In genomic region chr8:105438865-105439264, GRCm38 (mm10) we compare ENCODE assay signal across 9 mouse cellular contexts. TPM values are rescaled to one million over a fixed set of nuclear protein-coding genes. Genes with fewer than 3 reads are reported as not detected.
DNase-seq lines count a peak whose midpoint lies in the region; ATAC-seq lines count a peak whose summit lies in the region.
"Had no signal": no experiment of that assay in that cellular context is flagged by ENCODE, and none has a peak within 500 bp of the region (broad histone marks: within the 10 kb centered on the region; RNA-seq: fewer than 3 reads in every experiment).

No protein-coding gene starts in this region.

- intact Hi-C loops in left cerebral cortex, postnatal 36 days (cut with DNase I) = no loop called here

- no peak for ATAC-seq in cerebellum, adult (ENCODE audit: insufficient number of reproducible peaks, low FRiP score, low TSS enrichment)

- peak; percentile 56 to 78 for DNase-seq in cerebellum, postnatal 14 days
- peak; percentile 38 to 45 for DNase-seq in lung, adult 18-20 months
- DNase-seq in lung, postnatal 25 days (ENCODE audit: low spot score) = no peak
- peak; percentile 59 for DNase-seq in brain, adult 2 months (ENCODE audit: low read depth, low spot score)
- peak; percentile 71 for DNase-seq in kidney, postnatal 10 days
- peak; percentile 68 for DNase-seq in retina, postnatal 1 day
- no peak for DNase-seq in left cerebral cortex, postnatal 36 days (ENCODE audit: low spot score in 2 of 2)

RNA-seq across cellular contexts. Expression of gene Lrrc36, which starts 25.5 kb away (rescaled TPM):
- total RNA-seq in left cerebral cortex, postnatal 36 days (2021) = under 1 TPM; 0.32 to 0.37 TPM

RNA-seq across cellular contexts. Expression of gene Kctd19, which starts 25.6 kb away (rescaled TPM):
- not detected for total RNA-seq in left cerebral cortex, postnatal 36 days (2021)
- total RNA-seq: left cerebral cortex, postnatal 14 days had no signal

RNA-seq across cellular contexts. Expression of gene Tppp3, which starts 32.5 kb away (rescaled TPM):
- total RNA-seq in left cerebral cortex, postnatal 36 days (2021) = 10 to 100 TPM; 36.1 to 46.4 TPM

RNA-seq across cellular contexts. Expression of gene Zdhhc1, which starts 57.8 kb away (rescaled TPM):
- 10 to 100 TPM; 33.2 to 45.3 TPM for total RNA-seq in left cerebral cortex, postnatal 36 days (2021)

Comparison
In these comparisons a context has a peak if more than half of its experiments do, and no peak if none do; other contexts are left out.
1. DNase-seq: peak in cerebellum, postnatal 14 days (2 of 2), lung, adult 18-20 months (2 of 2), brain, adult 2 months (single experiment), kidney, postnatal 10 days (single experiment) and retina, postnatal 1 day (single experiment); none in lung, postnatal 25 days (single experiment) and left cerebral cortex, postnatal 36 days (0 of 2).